Mouse (Mus musculus) liver, postnatal 0 days (tissue): Measurements from ENCODE around the gene Olfr527.

ENCODE experiments used
- CTCF ChIP-seq: sonication (generic); IDR thresholded peaks from 2 replicates; pipeline ENCODE4 v1.5.1; 2016; ENCODE audit warnings: antibody characterized with exemption, low read depth
- EP300 ChIP-seq: IDR thresholded peaks from 2 replicates; pipeline ENCODE4 v1.6.1; 2016; ENCODE audit warnings: antibody characterized with exemption, low read depth, mild to moderate bottlenecking

DNA sequence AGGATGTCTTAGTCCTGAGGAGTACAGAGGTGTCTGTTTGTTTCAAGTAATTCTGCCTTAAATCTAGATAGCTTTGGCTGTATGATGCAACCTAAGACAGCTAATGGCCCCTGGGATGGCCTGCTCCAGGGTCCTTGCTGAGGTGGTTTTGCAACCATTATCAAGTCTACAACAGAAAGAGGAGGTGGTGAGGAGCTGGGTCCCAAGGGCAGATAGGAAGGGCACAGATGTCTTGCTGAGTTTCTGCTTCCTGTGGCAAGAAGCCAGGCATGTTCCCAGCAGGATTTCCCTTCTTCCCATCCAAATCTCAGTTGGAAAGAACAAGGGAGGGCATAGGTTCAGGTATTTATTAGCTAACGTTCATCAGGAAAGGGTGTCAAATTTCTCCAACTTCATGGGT is 42.4 kb downstream of the Olfr527 start, which contains the start of gene Olfr530:
- TF ChIP-seq CTCF (no peak), EP300 (no peak)
